Mouse (Mus musculus): Measurements from ENCODE around the gene Phka2.

The Phka2 gene

GRCm38 (mm10) chrX:160502048-160503041, at the start of gene Phka2:
Gene Phka2 (plus strand): TSS chrX:160502166.
- DNase-seq: peak; percentile 88

GRCm38 (mm10) chrX:160455686-160456085, 46.3 kb upstream of the Phka2 start:
- DNase-seq: no peak

- no peak for DNase-seq
Observed at GRCm38 (mm10) chrX:160471257-160471786, 30.6 kb upstream of the Phka2 start.

- DNase-seq: no peak
Observed at GRCm38 (mm10) chrX:160489784-160490183, 12.2 kb upstream of the Phka2 start.

- no peak for DNase-seq
Observed at GRCm38 (mm10) chrX:160494333-160494732, 7.6 kb upstream of the Phka2 start.

GRCm38 (mm10) chrX:160494921-160495320, 7.0 kb upstream of the Phka2 start:
- DNase-seq: no peak

- no peak for DNase-seq
Observed at GRCm38 (mm10) chrX:160496473-160496872, 5.5 kb upstream of the Phka2 start.

GRCm38 (mm10) chrX:160501095-160501494, 871 bp upstream of the Phka2 start:
- DNase-seq: no peak

- DNase-seq: no peak
Observed at GRCm38 (mm10) chrX:160501687-160502047, 299 bp upstream of the Phka2 start.

GRCm38 (mm10) chrX:160509046-160509445, 7.1 kb downstream of the Phka2 start:
- DNase-seq: no peak

GRCm38 (mm10) chrX:160510197-160510596, 8.2 kb downstream of the Phka2 start:
- no peak for DNase-seq

- no peak for DNase-seq
Observed at GRCm38 (mm10) chrX:160516027-160516426, 14.1 kb downstream of the Phka2 start.

- no peak for DNase-seq
Observed at GRCm38 (mm10) chrX:160542772-160543171, 40.8 kb downstream of the Phka2 start.

- DNase-seq: no peak
Observed at GRCm38 (mm10) chrX:160548875-160549274, 46.9 kb downstream of the Phka2 start.

- no peak for DNase-seq
Observed at GRCm38 (mm10) chrX:160552066-160552465, 50.1 kb downstream of the Phka2 start.

GRCm38 (mm10) chrX:160583589-160583988, 81.6 kb downstream of the Phka2 start:
- DNase-seq: no peak

- no peak for DNase-seq
Observed at GRCm38 (mm10) chrX:160584148-160584838, 82.3 kb downstream of the Phka2 start.

- DNase-seq: no peak
Observed at GRCm38 (mm10) chrX:160585110-160585509, 83.1 kb downstream of the Phka2 start.

- DNase-seq: no peak
Observed at GRCm38 (mm10) chrX:160588523-160588922, 86.6 kb downstream of the Phka2 start.

GRCm38 (mm10) chrX:160590147-160590546, 88.2 kb downstream of the Phka2 start:
- no peak for DNase-seq

GRCm38 (mm10) chrX:160592933-160593332, 91.0 kb downstream of the Phka2 start:
- no peak for DNase-seq

- DNase-seq: no peak
Observed at GRCm38 (mm10) chrX:160598055-160598454, 96.1 kb downstream of the Phka2 start.
